Mouse (Mus musculus) CH12.LX (cell line): ENCODE data around the gene Ppp2r1a. TPM values are rescaled to one million over a fixed set of nuclear protein-coding genes. Genes with fewer than 3 reads are reported as not detected.
A peak's percentile ranks its signal among the peaks of the same experiment; 100 is the strongest.

Experiments used
- DNase-seq: peaks from one replicate; pipeline ENCODE4 v3.0.0-alpha.2; 2013; ENCODE audit errors: extremely low read depth
- H3K27ac ChIP-seq: 2 replicates; pipeline ENCODE4 v1.5.1; 2012; ENCODE audit warnings: low read depth, mild to moderate bottlenecking, control low read depth, moderate library complexity; ENCODE audit not compliant: insufficient read depth
- H3K27me3 ChIP-seq: replicated peaks from 2 replicates; pipeline ENCODE3; 2012; ENCODE audit warnings: inconsistent platforms
- H3K36me3 ChIP-seq, 2 experiments: replicated peaks in 1 of 2; 2 replicates each; pipeline versions ENCODE3 to v1.6.1; 2012; ENCODE audit warnings: inconsistent platforms in 1 of 2, low read length in 1 of 2, mild to moderate bottlenecking in 1 of 2, mixed read lengths in 1 of 2, moderate library complexity in 1 of 2; ENCODE audit not compliant: control insufficient read depth in 1 of 2, insufficient read depth in 1 of 2
- H3K4me1 ChIP-seq, 2 experiments: 2 replicates each; pipeline ENCODE4 v1.6.1; 2012; ENCODE audit warnings: inconsistent platforms in 1 of 2, moderate library complexity in 1 of 2; ENCODE audit not compliant: insufficient read depth in 2 of 2, control insufficient read depth in 1 of 2
- H3K4me2 ChIP-seq: 2 replicates; pipeline ENCODE4 v1.6.1; 2012; ENCODE audit warnings: low read depth, mild to moderate bottlenecking, control low read depth; ENCODE audit not compliant: poor library complexity, insufficient read depth, severe bottlenecking
- H3K4me3 ChIP-seq, 3 experiments: fragments of 150-350 bp in 1 of 3; sonication (generic) in 1 of 3; replicated peaks in 1 of 3; 2 replicates each; pipeline versions ENCODE3 to v1.5.1; 2011 to 2012; ENCODE audit warnings: low read depth in 2 of 3, low read length in 2 of 3, mild to moderate bottlenecking in 2 of 3, moderate library complexity in 2 of 3, control low read depth in 1 of 3, improper control_type of control experiment in 1 of 3, inconsistent platforms in 1 of 3, mixed read lengths in 1 of 3; ENCODE audit not compliant: poor library complexity in 1 of 3
- H3K79me2 ChIP-seq: replicated peaks from 2 replicates; pipeline ENCODE4 v1.6.1; 2012; ENCODE audit warnings: mild to moderate bottlenecking, moderate library complexity; ENCODE audit not compliant: control insufficient read depth, poor library complexity, insufficient read depth, severe bottlenecking; ENCODE audit errors: extremely low read depth
- H3K9ac ChIP-seq: 2 replicates; pipeline ENCODE4 v1.6.1; 2012; ENCODE audit warnings: low read depth, mild to moderate bottlenecking, control low read depth, moderate library complexity; ENCODE audit not compliant: insufficient read depth
- H3K9me3 ChIP-seq: replicated peaks from 2 replicates; pipeline ENCODE3; 2012; ENCODE audit warnings: low read length, inconsistent platforms, mixed read lengths
- BHLHE40 ChIP-seq: IDR thresholded peaks from 2 replicates; pipeline ENCODE4 v1.6.1; 2011; ENCODE audit warnings: mild to moderate bottlenecking, low read depth, low read length, improper control_type of control experiment
- CHD1 ChIP-seq: IDR thresholded peaks from 2 replicates; pipeline ENCODE4 v1.6.1; 2012; ENCODE audit warnings: low read depth, low read length, improper control_type of control experiment, inconsistent platforms
- CHD2 ChIP-seq: IDR thresholded peaks from 2 replicates; pipeline ENCODE4 v1.6.1; 2011; ENCODE audit warnings: low read length, improper control_type of control experiment
- CTCF ChIP-seq, 2 experiments: IDR thresholded peaks in 1 of 2; conservative IDR thresholded peaks in 1 of 2; 2 replicates each; pipeline ENCODE4 v1.5.1; 2011 to 2012; ENCODE audit warnings: low read depth in 2 of 2, low read length in 2 of 2, improper control_type of control experiment in 1 of 2, inconsistent platforms in 1 of 2, mild to moderate bottlenecking in 1 of 2, moderate library complexity in 1 of 2
- E2F4 ChIP-seq: IDR thresholded peaks from 2 replicates; pipeline ENCODE4 v1.6.1; 2011; ENCODE audit warnings: low read depth, low read length, improper control_type of control experiment; ENCODE audit not compliant: insufficient replicate concordance
- ELF1 ChIP-seq: IDR thresholded peaks from 2 replicates; pipeline ENCODE4 v1.6.1; 2014; ENCODE audit warnings: low read depth, mild to moderate bottlenecking, inconsistent platforms, low read length, improper control_type of control experiment
- EP300 ChIP-seq: IDR thresholded peaks from 2 replicates; pipeline ENCODE4 v1.6.1; 2011; ENCODE audit warnings: low read length, improper control_type of control experiment
- ETS1 ChIP-seq: conservative IDR thresholded peaks from 2 replicates; pipeline ENCODE4 v1.6.1; 2012; ENCODE audit warnings: low read depth, mild to moderate bottlenecking, inconsistent platforms, low read length, improper control_type of control experiment, moderate library complexity
- GABPA ChIP-seq: IDR thresholded peaks from 2 replicates; pipeline ENCODE4 v1.6.1; 2012; ENCODE audit warnings: low read depth, low read length, improper control_type of control experiment, inconsistent platforms; ENCODE audit not compliant: insufficient replicate concordance
- HCFC1 ChIP-seq: IDR thresholded peaks from 2 replicates; pipeline ENCODE4 v1.6.1; 2012; ENCODE audit warnings: low read depth, mild to moderate bottlenecking, inconsistent platforms, low read length, improper control_type of control experiment
- JUN ChIP-seq: IDR thresholded peaks from 2 replicates; pipeline ENCODE4 v1.6.1; 2011; ENCODE audit warnings: low read depth, mild to moderate bottlenecking, low read length, improper control_type of control experiment, moderate library complexity; ENCODE audit not compliant: insufficient read depth
- JUND ChIP-seq: conservative IDR thresholded peaks from 2 replicates; pipeline ENCODE4 v1.6.1; 2011; ENCODE audit warnings: low read depth, low read length, improper control_type of control experiment
- KAT2A ChIP-seq: IDR thresholded peaks from 2 replicates; pipeline ENCODE4 v1.6.1; 2012; ENCODE audit warnings: low read length, improper control_type of control experiment, inconsistent platforms; ENCODE audit not compliant: insufficient replicate concordance
- MAFK ChIP-seq: IDR thresholded peaks from 2 replicates; pipeline ENCODE4 v1.6.1; 2011; ENCODE audit warnings: low read length, improper control_type of control experiment; ENCODE audit not compliant: insufficient replicate concordance
- MAX ChIP-seq: IDR thresholded peaks from 2 replicates; pipeline ENCODE4 v1.6.1; 2011; ENCODE audit warnings: low read length, improper control_type of control experiment
- MAZ ChIP-seq: IDR thresholded peaks from 2 replicates; pipeline ENCODE4 v1.6.1; 2012; ENCODE audit warnings: low read depth, mild to moderate bottlenecking, inconsistent platforms, low read length, improper control_type of control experiment, moderate library complexity
- MEF2A ChIP-seq: IDR thresholded peaks from 2 replicates; pipeline ENCODE4 v1.6.1; 2014; ENCODE audit warnings: low read depth, mild to moderate bottlenecking, inconsistent platforms, low read length, improper control_type of control experiment, borderline replicate concordance
- MXI1 ChIP-seq: IDR thresholded peaks from 2 replicates; pipeline ENCODE4 v1.6.1; 2011; ENCODE audit warnings: mild to moderate bottlenecking, low read depth, low read length, improper control_type of control experiment
- MYC ChIP-seq: IDR thresholded peaks from 2 replicates; pipeline ENCODE4 v1.6.1; 2011; ENCODE audit warnings: low read depth, mild to moderate bottlenecking, improper control_type of control experiment, low read length
- PAX5 ChIP-seq: IDR thresholded peaks from 2 replicates; pipeline ENCODE4 v1.6.1; 2012; ENCODE audit warnings: low read length, inconsistent platforms, mixed read lengths
- POLR2A ChIP-seq: IDR thresholded peaks from 2 replicates; pipeline ENCODE4 v1.6.1; 2011; ENCODE audit warnings: low read depth, mild to moderate bottlenecking, improper control_type of control experiment, low read length
- SMC3 ChIP-seq: IDR thresholded peaks from 2 replicates; pipeline ENCODE4 v1.6.1; 2011; ENCODE audit warnings: low read depth, low read length, improper control_type of control experiment
- UBTF ChIP-seq: IDR thresholded peaks from 2 replicates; pipeline ENCODE4 v1.6.1; 2012; ENCODE audit warnings: low read depth, mild to moderate bottlenecking, inconsistent platforms, low read length, improper control_type of control experiment, moderate library complexity
- USF1 ChIP-seq: IDR thresholded peaks from 2 replicates; pipeline ENCODE4 v1.6.1; 2014; ENCODE audit warnings: low read depth, mild to moderate bottlenecking, inconsistent platforms, low read length, improper control_type of control experiment
- USF2 ChIP-seq: conservative IDR thresholded peaks from 2 replicates; pipeline ENCODE4 v1.6.1; 2011; ENCODE audit warnings: low read depth, low read length, improper control_type of control experiment
- ZC3H11A ChIP-seq: IDR thresholded peaks from 2 replicates; pipeline ENCODE4 v1.6.1; 2012; ENCODE audit warnings: low read depth, mild to moderate bottlenecking, inconsistent platforms, low read length, improper control_type of control experiment
- ZKSCAN1 ChIP-seq: IDR thresholded peaks from 2 replicates; pipeline ENCODE4 v1.6.1; 2012; ENCODE audit warnings: low read depth, inconsistent platforms, low read length, improper control_type of control experiment, borderline replicate concordance
- dilution Hi-C: fragments of 300-500 bp; cut with MboI; formaldehyde crosslinking; loops from 2 replicates; pipeline ENCODE4 v1.14.3; 2020; ENCODE audit warnings: low sequenced_read_pairs; ENCODE audit not compliant: extremely low pct_unique_long_range_greater_than_20kb, extremely low pct_ligation_motif_present
- in situ Hi-C: fragments of 300-500 bp; cut with MboI; formaldehyde crosslinking; loops from 3 replicates; pipeline ENCODE4 v1.14.3; 2019; ENCODE audit warnings: low sequenced_read_pairs, low pct_ligation_motif_present, low pct_unique_long_range_greater_than_20kb, mixed read lengths
- polyA plus RNA-seq: library from polyadenylated mRNA; unstranded; fragments of >175 nt; gene quantifications from 2 replicates; pipeline ENCODE4 v1.2.1, GENCODE M21; 2012; ENCODE audit warnings: low read depth; ENCODE audit not compliant: insufficient read length
- total RNA-seq, 2 experiments: library from RNA; depleted of rRNA; stranded (reverse); fragments of 300-350 nt in 1 of 2; fragments of >200 nt in 1 of 2; gene quantifications; 2 replicates each; pipeline ENCODE4 v1.2.3; 2012 to 2014

Ppp2r1a gene
- total and polyA plus RNA-seq, 3 experiments: 164 to 264 (median 182) TPM

- Histone ChIP-seq H3K36me3 (peaks cover 0 to 5% of the 10 kb centered on the region in 2 experiments), H3K4me3 (peak overlapping the region; percentile 61 to 81 (median 81)), H3K9me3 (no peaks in the 10 kb centered on the region)
- TF ChIP-seq SMC3 (no peak), E2F4 (no peak), ETS1 (no peak), KAT2A (no peak), ELF1 (no peak), MYC (peak; percentile 35; the same call in 1 of the 2 replicates), ZKSCAN1 (no peak), USF1 (no peak), UBTF (no peak), BHLHE40 (no peak), MAX (0 out of 2 replicates have a peak, but pooled peaks have one; percentile 37), CHD1 (no peak), EP300 (no peak), JUN (no peak), ZC3H11A (no peak), CHD2 (peak; percentile 54; the same call in 1 of the 2 replicates), GABPA (no peak), HCFC1 (no peak), MXI1 (no peak), USF2 (no peak), PAX5 (no peak), JUND (no peak), MEF2A (no peak), POLR2A (no peak), MAZ (no peak), CTCF (conservative IDR thresholded peaks at IDR 0.05 in 1 of 2, IDR thresholded peaks at IDR 0.05 in 1 of 2; ENCODE audit: low read depth in 2 of 2, low read length in 2 of 2) (no peak), MAFK (no peak)
- TF ChIP-seq, all 38 proteins: peak for 3
- in situ Hi-C loops (no loop called here), dilution Hi-C loops (no loop called here)
- Histone ChIP-seq H3K4me2 (peak overlapping the region; percentile 77), H3K4me1 (peaks cover 8 to 27% of the 10 kb centered on the region in 2 experiments), H3K27me3 (no peaks in the 10 kb centered on the region), H3K9ac (peak overlapping the region; percentile 82), H3K27ac (no peak overlapping the region), H3K79me2 (peaks cover 35% of the 10 kb centered on the region)
- DNase-seq: peak; percentile 25
These were observed 885 bp upstream of the Ppp2r1a start for GRCm38 (mm10) chr17:20944226-20944625.
